Mouse (Mus musculus) ovary, postnatal 10 days (tissue): ENCODE measurements at regions not wholly inside any gene's neighbourhood (a gene's known extent, or its start where the extent isn't known, plus 50 kb on each side); places are given as distances from the start of the nearest gene placed in this dataset.

Experiments used
- DNase-seq: peaks from one replicate; pipeline ENCODE4 v3.0.0; 2022; ENCODE audit warnings: low spot score

GRCm38 (mm10) chr4:34337852-34338251 is 212.9 kb upstream of the Akirin2 start:
- DNase-seq = no peak

GRCm38 (mm10) chr4:34340057-34340456 is 210.7 kb upstream of the Akirin2 start:
- DNase-seq = no peak

- no peak for DNase-seq
These were observed 179.3 kb upstream of the Akirin2 start for GRCm38 (mm10) chr4:34371281-34372032.

- DNase-seq = no peak
These were observed 164.3 kb upstream of the Akirin2 start for GRCm38 (mm10) chr4:34386338-34386967.

- no peak for DNase-seq
These were observed 159.2 kb upstream of the Akirin2 start for GRCm38 (mm10) chr4:34391499-34391898.

- no peak for DNase-seq
These were observed 147.7 kb upstream of the Akirin2 start for GRCm38 (mm10) chr4:34403061-34403460.

- DNase-seq = no peak
These were observed 143.6 kb upstream of the Akirin2 start for GRCm38 (mm10) chr4:34407181-34407580.

GRCm38 (mm10) chr4:34420970-34421369 is 129.8 kb upstream of the Akirin2 start:
- DNase-seq = no peak

- DNase-seq = no peak
These were observed 126.5 kb upstream of the Akirin2 start for GRCm38 (mm10) chr4:34424131-34424646.

- no peak for DNase-seq
These were observed 121.7 kb upstream of the Akirin2 start for GRCm38 (mm10) chr4:34429003-34429402.

- DNase-seq = no peak
These were observed 121.1 kb upstream of the Akirin2 start for GRCm38 (mm10) chr4:34429456-34430235.

- no peak for DNase-seq
These were observed 113.4 kb upstream of the Akirin2 start for GRCm38 (mm10) chr4:34437316-34437715.

GRCm38 (mm10) chr4:34449582-34449981 is 101.2 kb upstream of the Akirin2 start:
- DNase-seq = no peak

GRCm38 (mm10) chr4:34462591-34462990 is 88.1 kb upstream of the Akirin2 start:
- DNase-seq = no peak

- DNase-seq = no peak
These were observed 84.9 kb upstream of the Akirin2 start for GRCm38 (mm10) chr4:34465845-34466244.

GRCm38 (mm10) chr4:34466309-34466708 is 84.4 kb upstream of the Akirin2 start:
- DNase-seq = no peak

- no peak for DNase-seq
These were observed 82.6 kb upstream of the Akirin2 start for GRCm38 (mm10) chr4:34468096-34468495.

GRCm38 (mm10) chr4:34475792-34476448 is 74.8 kb upstream of the Akirin2 start:
- DNase-seq = no peak

GRCm38 (mm10) chr4:34484273-34484672 is 66.5 kb upstream of the Akirin2 start:
- no peak for DNase-seq

- no peak for DNase-seq
These were observed 65.2 kb upstream of the Akirin2 start for GRCm38 (mm10) chr4:34485574-34485973.

GRCm38 (mm10) chr4:34494961-34495723 is 55.6 kb upstream of the Akirin2 start:
- DNase-seq = no peak
